Mouse (Mus musculus) heart, embryonic 13.5 days (tissue): ENCODE results near the gene Cblc. TPM values are rescaled to one million over a fixed set of nuclear protein-coding genes. Genes with fewer than 3 reads are reported as not detected.

Experiments
- ATAC-seq: fragments of 200-750 bp; cut with Nextera tagmentation; 2 replicates; pipeline ENCODE4 v1.8.0; 2017; ENCODE audit warnings: moderate TSS enrichment; ENCODE audit not compliant: insufficient number of reproducible peaks, low FRiP score, low TSS enrichment; ENCODE audit errors: extremely low read depth
- H3K27ac ChIP-seq: fragments of 300-500 bp; sonication (generic); replicated peaks from 2 replicates; pipeline ENCODE4 v1.5.1; 2015; ENCODE audit warnings: moderate library complexity, mild to moderate bottlenecking, inconsistent platforms
- H3K27me3 ChIP-seq: fragments of 300-500 bp; sonication (generic); replicated peaks from 2 replicates; pipeline ENCODE4 v1.6.1; 2015; ENCODE audit warnings: mild to moderate bottlenecking, inconsistent platforms
- H3K36me3 ChIP-seq: fragments of 300-500 bp; sonication (generic); 2 replicates; pipeline ENCODE4 v1.6.1; 2015; ENCODE audit warnings: mild to moderate bottlenecking, inconsistent platforms
- H3K4me1 ChIP-seq: fragments of 300-500 bp; sonication (generic); 2 replicates; pipeline ENCODE4 v1.6.1; 2015; ENCODE audit warnings: inconsistent platforms
- H3K4me2 ChIP-seq: fragments of 300-500 bp; sonication (generic); 2 replicates; pipeline ENCODE4 v1.6.1; 2015; ENCODE audit warnings: inconsistent platforms, mild to moderate bottlenecking, moderate library complexity
- H3K4me3 ChIP-seq: fragments of 300-500 bp; sonication (generic); 2 replicates; pipeline ENCODE4 v1.5.1; 2015; ENCODE audit warnings: moderate library complexity, mild to moderate bottlenecking, inconsistent platforms
- H3K9ac ChIP-seq: fragments of 300-500 bp; sonication (generic); 2 replicates; pipeline ENCODE4 v1.6.1; 2015; ENCODE audit warnings: inconsistent platforms, mild to moderate bottlenecking, moderate library complexity
- H3K9me3 ChIP-seq: fragments of 300-500 bp; sonication (generic); 2 replicates; pipeline ENCODE4 v1.6.1; 2016; ENCODE audit warnings: inconsistent platforms
- WGBS: fragments of 180-500 bp; shearing (Covaris S2); methylation state at CpG from one replicate; pipeline ENCODE4 v1.1.7; 2015; ENCODE audit warnings: mixed read lengths; 5-methylcytosine and 5-hydroxymethylcytosine counted together
- polyA plus RNA-seq: library from polyadenylated mRNA; unstranded; fragments of >200 nt; fragmentation: Nextera tagmentation; extraction: Ambion mirVana; gene quantifications from 2 replicates; pipeline ENCODE4 v1.2.1, GENCODE M21; 2015

The Cblc gene
- polyA plus RNA-seq, 1 experiment from 2014 or later: 0.59 TPM

- WGBS: 74% methylated on average over 4 of the region's 4 CpGs
- Histone ChIP-seq H3K27ac (no peak overlapping the region), H3K36me3 (no peaks in the 10 kb centered on the region)
Observed at GRCm38 (mm10) chr7:19779903-19780302, 16.7 kb downstream of the Cblc start.

GRCm38 (mm10) chr7:19778645-19779044 lies 18.0 kb downstream of the Cblc start:
- ATAC-seq: no peak
- Histone ChIP-seq H3K9me3 (no peaks in the 10 kb centered on the region; the same call in 1 of the 2 replicates), H3K27me3 (no peaks in the 10 kb centered on the region)

More at GRCm38 (mm10) chr7:19779903-19780302, 16.7 kb downstream of the Cblc start:
- H3K27me3 ChIP-seq: no peaks in the 10 kb centered on the region
- no peaks in the 10 kb centered on the region for H3K4me1 ChIP-seq
- ATAC-seq: no peak
- no peak overlapping the region for H3K4me2 ChIP-seq
- H3K9ac ChIP-seq: no peak overlapping the region
- no peak overlapping the region for H3K4me3 ChIP-seq
- H3K9me3 ChIP-seq: no peaks in the 10 kb centered on the region; the same call in 1 of the 2 replicates

GRCm38 (mm10) chr7:19777049-19777723 lies 19.4 kb downstream of the Cblc start:
- Histone ChIP-seq H3K36me3 (no peaks in the 10 kb centered on the region), H3K9ac (no peak overlapping the region), H3K27ac (no peak overlapping the region), H3K27me3 (no peaks in the 10 kb centered on the region), H3K4me1 (no peaks in the 10 kb centered on the region), H3K9me3 (no peaks in the 10 kb centered on the region; the same call in 1 of the 2 replicates), H3K4me2 (no peak overlapping the region), H3K4me3 (no peak overlapping the region)
- no peak for ATAC-seq
- WGBS: 82% methylated on average over 11 of the region's 11 CpGs

More at GRCm38 (mm10) chr7:19778645-19779044, 18.0 kb downstream of the Cblc start:
- Histone ChIP-seq H3K4me2 (no peak overlapping the region), H3K27ac (no peak overlapping the region), H3K4me3 (no peak overlapping the region), H3K36me3 (no peaks in the 10 kb centered on the region), H3K9ac (no peak overlapping the region), H3K4me1 (no peaks in the 10 kb centered on the region)
- WGBS: 81% methylated on average over 8 of the region's 8 CpGs

- no peak for ATAC-seq
- H3K27me3 ChIP-seq: no peaks in the 10 kb centered on the region
- peak overlapping the region; percentile 22 for H3K27ac ChIP-seq
- WGBS: 53% methylated on average over 4 of the region's 4 CpGs
- H3K36me3 ChIP-seq: peaks cover 12% of the 10 kb centered on the region
- H3K4me1 ChIP-seq: peaks cover 37% of the 10 kb centered on the region
- no peak overlapping the region for H3K4me3 ChIP-seq
- no peaks in the 10 kb centered on the region for H3K9me3 ChIP-seq
- H3K9ac ChIP-seq: peak overlapping the region; percentile 94; the same call in 1 of the 2 replicates
- peak overlapping the region; percentile 86 for H3K4me2 ChIP-seq
Observed at GRCm38 (mm10) chr7:19771682-19772081, 24.9 kb downstream of the Cblc start.

- peak within 1 kb of the TSS; percentile 73 for H3K4me3 ChIP-seq
- no peaks in the 10 kb centered on the region for H3K27me3 ChIP-seq
- ATAC-seq: peak; percentile 32; the same call in 1 of the 2 replicates
- H3K9ac ChIP-seq: peak within 1 kb of the TSS; percentile 94
- WGBS: 3% methylated on average over 9 of the region's 9 CpGs
- H3K36me3 ChIP-seq: peaks cover 19% of the 10 kb centered on the region
- no peaks in the 10 kb centered on the region for H3K9me3 ChIP-seq
- peak within 1 kb of the TSS; percentile 81 for H3K27ac ChIP-seq
- H3K4me1 ChIP-seq: peaks cover 37% of the 10 kb centered on the region
- peak within 1 kb of the TSS; percentile 86 for H3K4me2 ChIP-seq
Observed at GRCm38 (mm10) chr7:19770984-19771391, 25.6 kb downstream of the Cblc start, which contains the start of gene Bcam. TSS of gene Bcam (minus strand) at chr7:19771016.

- peak overlapping the region; percentile 81 for H3K27ac ChIP-seq
- ATAC-seq: peak; percentile 77
Observed at GRCm38 (mm10) chr7:19770375-19770754, 26.2 kb downstream of the Cblc start.

GRCm38 (mm10) chr7:19769434-19770374 lies 26.9 kb downstream of the Cblc start:
- 7% methylated on average over 16 of the region's 16 CpGs for WGBS
- H3K9ac ChIP-seq: peak overlapping the region; percentile 94
- peaks cover 32% of the 10 kb centered on the region for H3K36me3 ChIP-seq
- peaks cover 37% of the 10 kb centered on the region for H3K4me1 ChIP-seq
- no peaks in the 10 kb centered on the region for H3K27me3 ChIP-seq
- H3K4me3 ChIP-seq: peak overlapping the region; percentile 73
- ATAC-seq: no peak
- no peaks in the 10 kb centered on the region for H3K9me3 ChIP-seq
- peak overlapping the region; percentile 81 for H3K27ac ChIP-seq
- peak overlapping the region; percentile 86 for H3K4me2 ChIP-seq

More at GRCm38 (mm10) chr7:19770375-19770754, 26.2 kb downstream of the Cblc start:
- Histone ChIP-seq H3K4me1 (peaks cover 37% of the 10 kb centered on the region), H3K9me3 (no peaks in the 10 kb centered on the region), H3K4me3 (peak overlapping the region; percentile 73), H3K27me3 (no peaks in the 10 kb centered on the region), H3K36me3 (peaks cover 25% of the 10 kb centered on the region), H3K9ac (peak overlapping the region; percentile 94), H3K4me2 (peak overlapping the region; percentile 86)
- WGBS: under 1% methylated on average over 28 of the region's 28 CpGs

- Histone ChIP-seq H3K4me1 (peaks cover 37% of the 10 kb centered on the region), H3K4me2 (peak overlapping the region; percentile 86), H3K4me3 (peak overlapping the region; percentile 73), H3K36me3 (peaks cover 39% of the 10 kb centered on the region), H3K9me3 (no peaks in the 10 kb centered on the region), H3K27ac (peak overlapping the region; percentile 81), H3K27me3 (no peaks in the 10 kb centered on the region), H3K9ac (peak overlapping the region; percentile 94)
- WGBS: 12% methylated on average over 4 of the region's 4 CpGs
- ATAC-seq: no peak
Observed at GRCm38 (mm10) chr7:19769001-19769400, 27.6 kb downstream of the Cblc start.

GRCm38 (mm10) chr7:19768251-19768650 lies 28.4 kb downstream of the Cblc start:
- Histone ChIP-seq H3K9me3 (no peaks in the 10 kb centered on the region), H3K4me1 (peaks cover 37% of the 10 kb centered on the region), H3K9ac (peak overlapping the region; percentile 94), H3K27me3 (no peaks in the 10 kb centered on the region), H3K36me3 (peaks cover 46% of the 10 kb centered on the region), H3K27ac (peak overlapping the region; percentile 81), H3K4me2 (peak overlapping the region; percentile 86), H3K4me3 (peak overlapping the region; percentile 73)
- 52% methylated on average over 14 of the region's 14 CpGs for WGBS
- no peak for ATAC-seq

- H3K36me3 ChIP-seq: peaks cover 82% of the 10 kb centered on the region
- ATAC-seq: no peak
- no peaks in the 10 kb centered on the region for H3K9me3 ChIP-seq
Observed at GRCm38 (mm10) chr7:19764581-19764980, 32.0 kb downstream of the Cblc start.

GRCm38 (mm10) chr7:19763829-19764477 lies 32.7 kb downstream of the Cblc start:
- WGBS: 77% methylated on average over 13 of the region's 13 CpGs
- Histone ChIP-seq H3K4me1 (peaks cover 49% of the 10 kb centered on the region), H3K36me3 (peaks cover 88% of the 10 kb centered on the region), H3K9me3 (no peaks in the 10 kb centered on the region), H3K4me3 (no peak overlapping the region), H3K9ac (no peak overlapping the region), H3K4me2 (no peak overlapping the region), H3K27ac (no peak overlapping the region), H3K27me3 (no peaks in the 10 kb centered on the region)
- no peak for ATAC-seq

More at GRCm38 (mm10) chr7:19764581-19764980, 32.0 kb downstream of the Cblc start:
- no peak overlapping the region for H3K4me3 ChIP-seq
- no peaks in the 10 kb centered on the region for H3K27me3 ChIP-seq
- no peak overlapping the region for H3K9ac ChIP-seq
- 72% methylated on average over 9 of the region's 9 CpGs for WGBS
- no peak overlapping the region for H3K27ac ChIP-seq
- no peak overlapping the region for H3K4me2 ChIP-seq
- peaks cover 51% of the 10 kb centered on the region for H3K4me1 ChIP-seq
